Mouse (Mus musculus): ENCODE results near the gene Idh2. TPM values are rescaled to one million over a fixed set of nuclear protein-coding genes. Genes with fewer than 3 reads are reported as not detected.
A peak's percentile ranks its signal among the peaks of the same experiment; 100 is the strongest.

Idh2 gene
- polyA plus RNA-seq, 1 experiment from 2014 or later = 221 TPM

- peak; percentile 53; the same call in 1 of the 2 replicates for ATAC-seq (ENCODE audit: low read depth)
- Histone ChIP-seq H3K4me2 (ENCODE audit: low read depth, low read length) (no peak overlapping the region), H3K27me3 (ENCODE audit: control insufficient read depth, insufficient read depth, low read depth, low read length) (no peaks in the 10 kb centered on the region), H3K9ac (ENCODE audit: low read depth, low read length) (no peak overlapping the region; the same call in 1 of the 2 replicates), H3K9me3 (replicated peaks; ENCODE audit: control insufficient read depth, low read length) (no peaks in the 10 kb centered on the region), H3K4me3 (ENCODE audit: low read depth, low read length) (no peak overlapping the region), H3K36me3 (ENCODE audit: control insufficient read depth, insufficient read depth) (no peaks in the 10 kb centered on the region), H3K27ac (ENCODE audit: low read length) (no peak overlapping the region), H3K4me1 (ENCODE audit: control insufficient read depth, low read depth, low read length) (peaks cover 30% of the 10 kb centered on the region)
- WGBS (ENCODE audit: insufficient replicate concordance) = 25% methylated on average over 13 of the region's 13 CpGs
Observed at GRCm38 (mm10) chr7:80069615-80070327, 45.4 kb downstream of the Idh2 start.

GRCm38 (mm10) chr7:80068341-80068740 is 46.9 kb downstream of the Idh2 start:
- Histone ChIP-seq H3K9ac (ENCODE audit: low read depth, low read length) (no peak overlapping the region), H3K4me2 (ENCODE audit: low read depth, low read length) (no peak overlapping the region), H3K27ac (ENCODE audit: low read length) (no peak overlapping the region), H3K27me3 (ENCODE audit: control insufficient read depth, insufficient read depth, low read depth, low read length) (no peaks in the 10 kb centered on the region), H3K36me3 (ENCODE audit: control insufficient read depth, insufficient read depth) (no peaks in the 10 kb centered on the region), H3K4me1 (ENCODE audit: control insufficient read depth, low read depth, low read length) (peaks cover 27% of the 10 kb centered on the region), H3K4me3 (ENCODE audit: low read depth, low read length) (no peak overlapping the region), H3K9me3 (replicated peaks; ENCODE audit: control insufficient read depth, low read length) (no peaks in the 10 kb centered on the region)
- no peak for ATAC-seq (ENCODE audit: low read depth)
- WGBS (ENCODE audit: insufficient replicate concordance) = 72% methylated on average over 5 of the region's 7 CpGs

GRCm38 (mm10) chr7:80066675-80067455 is 48.3 kb downstream of the Idh2 start:
- WGBS (ENCODE audit: insufficient replicate concordance) = 69% methylated on average over 13 of the region's 13 CpGs
- no peak overlapping the region for H3K4me3 ChIP-seq (ENCODE audit: low read depth, low read length)
- H3K36me3 ChIP-seq (ENCODE audit: control insufficient read depth, insufficient read depth) = no peaks in the 10 kb centered on the region; the same call in 1 of the 2 replicates
- H3K27ac ChIP-seq (ENCODE audit: low read length) = no peak overlapping the region
- H3K27me3 ChIP-seq (ENCODE audit: control insufficient read depth, insufficient read depth, low read depth, low read length) = no peaks in the 10 kb centered on the region
- H3K4me2 ChIP-seq (ENCODE audit: low read depth, low read length) = no peak overlapping the region
- no peak for ATAC-seq (ENCODE audit: low read depth)
- H3K9me3 ChIP-seq (replicated peaks; ENCODE audit: control insufficient read depth, low read length) = no peaks in the 10 kb centered on the region
- peaks cover 24% of the 10 kb centered on the region for H3K4me1 ChIP-seq (ENCODE audit: control insufficient read depth, low read depth, low read length)
- no peak overlapping the region for H3K9ac ChIP-seq (ENCODE audit: low read depth, low read length)

- no peak for ATAC-seq (ENCODE audit: low read depth)
- Histone ChIP-seq H3K4me1 (ENCODE audit: control insufficient read depth, low read depth, low read length) (peaks cover 22% of the 10 kb centered on the region), H3K36me3 (ENCODE audit: control insufficient read depth, insufficient read depth) (no peaks in the 10 kb centered on the region; the same call in 1 of the 2 replicates), H3K27me3 (ENCODE audit: control insufficient read depth, insufficient read depth, low read depth, low read length) (no peaks in the 10 kb centered on the region), H3K27ac (ENCODE audit: low read length) (no peak overlapping the region), H3K4me2 (ENCODE audit: low read depth, low read length) (no peak overlapping the region), H3K4me3 (ENCODE audit: low read depth, low read length) (no peak overlapping the region), H3K9ac (ENCODE audit: low read depth, low read length) (no peak overlapping the region), H3K9me3 (replicated peaks; ENCODE audit: control insufficient read depth, low read length) (no peaks in the 10 kb centered on the region)
- 63% methylated on average over 3 of the region's 3 CpGs for WGBS (ENCODE audit: insufficient replicate concordance)
Observed at GRCm38 (mm10) chr7:80065250-80065649, 49.9 kb downstream of the Idh2 start.

GRCm38 (mm10) chr7:80063902-80064736 is 51.1 kb downstream of the Idh2 start:
- Histone ChIP-seq H3K4me2 (ENCODE audit: low read depth, low read length) (no peak overlapping the region), H3K4me1 (ENCODE audit: control insufficient read depth, low read depth, low read length) (peaks cover 16% of the 10 kb centered on the region)
- ATAC-seq (ENCODE audit: low read depth) = no peak

GRCm38 (mm10) chr7:80063244-80063643 is 51.9 kb downstream of the Idh2 start:
- Histone ChIP-seq H3K36me3 (ENCODE audit: control insufficient read depth, insufficient read depth) (no peaks in the 10 kb centered on the region; the same call in 1 of the 2 replicates), H3K4me1 (ENCODE audit: control insufficient read depth, low read depth, low read length) (peaks cover 21% of the 10 kb centered on the region), H3K9me3 (replicated peaks; ENCODE audit: control insufficient read depth, low read length) (no peaks in the 10 kb centered on the region), H3K27ac (ENCODE audit: low read length) (no peak overlapping the region), H3K27me3 (ENCODE audit: control insufficient read depth, insufficient read depth, low read depth, low read length) (no peaks in the 10 kb centered on the region), H3K4me2 (ENCODE audit: low read depth, low read length) (no peak overlapping the region), H3K4me3 (ENCODE audit: low read depth, low read length) (no peak overlapping the region), H3K9ac (ENCODE audit: low read depth, low read length) (no peak overlapping the region)
- no peak for ATAC-seq (ENCODE audit: low read depth)
- 43% methylated on average over 5 of the region's 5 CpGs for whole genome bisulfite sequencing (ENCODE audit: insufficient replicate concordance)

More at GRCm38 (mm10) chr7:80063902-80064736, 51.1 kb downstream of the Idh2 start:
- no peaks in the 10 kb centered on the region; the same call in 1 of the 2 replicates for H3K36me3 ChIP-seq (ENCODE audit: control insufficient read depth, insufficient read depth)
- WGBS (ENCODE audit: insufficient replicate concordance) = 37% methylated on average over 15 of the region's 15 CpGs
- H3K4me3 ChIP-seq (ENCODE audit: low read depth, low read length) = no peak overlapping the region
- H3K9ac ChIP-seq (ENCODE audit: low read depth, low read length) = no peak overlapping the region
- no peak overlapping the region for H3K27ac ChIP-seq (ENCODE audit: low read length)
- no peaks in the 10 kb centered on the region for H3K9me3 ChIP-seq (replicated peaks; ENCODE audit: control insufficient read depth, low read length)
- H3K27me3 ChIP-seq (ENCODE audit: control insufficient read depth, insufficient read depth, low read depth, low read length) = no peaks in the 10 kb centered on the region

GRCm38 (mm10) chr7:80062083-80062826 is 52.9 kb downstream of the Idh2 start:
- Histone ChIP-seq H3K36me3 (ENCODE audit: control insufficient read depth, insufficient read depth) (no peaks in the 10 kb centered on the region; the same call in 1 of the 2 replicates), H3K4me2 (ENCODE audit: low read depth, low read length) (no peak overlapping the region), H3K27ac (ENCODE audit: low read length) (no peak overlapping the region), H3K27me3 (ENCODE audit: control insufficient read depth, insufficient read depth, low read depth, low read length) (no peaks in the 10 kb centered on the region), H3K4me1 (ENCODE audit: control insufficient read depth, low read depth, low read length) (peaks cover 30% of the 10 kb centered on the region), H3K9ac (ENCODE audit: low read depth, low read length) (no peak overlapping the region), H3K4me3 (ENCODE audit: low read depth, low read length) (no peak overlapping the region), H3K9me3 (replicated peaks; ENCODE audit: control insufficient read depth, low read length) (no peaks in the 10 kb centered on the region)
- WGBS (ENCODE audit: insufficient replicate concordance) = 77% methylated on average over 17 of the region's 17 CpGs
- ATAC-seq (ENCODE audit: low read depth) = no peak
